Mouse (Mus musculus) liver, embryonic 14.5 days (tissue): ENCODE results near the gene Ggt6.

ENCODE experiments used
- CTCF ChIP-seq: IDR thresholded peaks from 2 replicates; pipeline ENCODE4 v1.5.1; 2016; ENCODE audit warnings: antibody characterized with exemption, low read depth, control low read depth
- EP300 ChIP-seq: IDR thresholded peaks from 2 replicates; pipeline ENCODE4 v1.6.1; 2016; ENCODE audit warnings: antibody characterized with exemption, low read depth

DNA sequence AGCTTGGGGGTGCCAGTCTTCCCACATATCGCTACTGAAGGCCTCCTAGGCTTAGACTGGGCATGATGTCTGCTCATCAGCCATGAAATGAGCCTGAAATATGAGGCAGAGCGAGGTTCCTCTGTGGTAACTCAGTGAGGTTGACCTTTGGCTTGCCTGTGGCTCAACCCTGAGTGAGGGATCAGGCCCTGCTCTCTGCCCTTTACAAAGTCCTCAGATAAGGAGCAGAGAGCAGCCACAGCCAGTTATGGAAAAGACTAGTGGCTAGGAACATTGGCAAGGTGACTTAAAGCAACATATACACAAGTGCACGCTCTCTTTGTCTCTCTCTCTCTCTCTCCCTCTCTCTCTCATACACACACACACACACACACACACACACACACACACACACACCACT lies 39.6 kb downstream of the Ggt6 start:
- TF ChIP-seq CTCF (no peak), EP300 (no peak)
